Mouse (Mus musculus): Measurements from ENCODE around the gene Reep1. TPM values are rescaled to one million over a fixed set of nuclear protein-coding genes. Genes with fewer than 3 reads are reported as not detected.

Reep1 gene
- total and polyA plus RNA-seq, 2 experiments from 2014 or later, result 213 to 319 TPM

DNA sequence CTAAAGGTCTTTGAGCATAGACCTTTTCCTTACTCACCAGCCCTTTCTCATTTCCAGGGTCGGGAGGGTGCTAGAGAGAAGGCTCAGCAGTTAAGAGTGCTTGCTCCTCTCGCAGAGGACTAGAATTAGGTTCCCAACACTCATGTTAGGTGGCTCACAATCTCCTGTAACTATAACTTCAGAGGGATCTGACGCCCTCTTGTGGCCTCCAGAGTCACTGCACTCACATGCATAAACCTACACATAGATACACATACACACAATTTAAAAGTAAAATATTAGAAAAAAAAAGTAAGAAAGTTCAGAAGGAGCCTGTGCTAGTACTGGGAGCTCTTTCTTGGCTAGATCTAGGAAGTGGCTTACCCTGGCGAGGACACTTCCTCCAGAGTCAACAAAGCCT lies 63.9 kb downstream of the Reep1 start:
- H3K27ac ChIP-seq, result no peak overlapping the region
- TF ChIP-seq CTCF (IDR thresholded peaks at IDR 0.05; ENCODE audit: low read depth), result peak; percentile 24
- no peak overlapping the region for H3K4me3 ChIP-seq (ENCODE audit: low read length)
- H3K27me3 ChIP-seq (ENCODE audit: insufficient read depth, low read length), result no peaks in the 10 kb centered on the region
- DNase-seq (ENCODE audit: low spot score) (no peak), ATAC-seq (no peak)
- H3K9ac ChIP-seq (replicated peaks; ENCODE audit: low read length), result no peak overlapping the region
- H3K9me3 ChIP-seq (ENCODE audit: low read length), result no peaks in the 10 kb centered on the region
- H3K4me2 ChIP-seq (ENCODE audit: low read depth, low read length), result no peak overlapping the region
- H3K4me1 ChIP-seq (ENCODE audit: insufficient read depth, low read length), result no peaks in the 10 kb centered on the region
- no peaks in the 10 kb centered on the region; the same call in 1 of the 2 replicates for H3K36me3 ChIP-seq (ENCODE audit: insufficient read depth, low read length)
- WGBS, result 96% methylated on average over 4 of the region's 4 CpGs

DNA sequence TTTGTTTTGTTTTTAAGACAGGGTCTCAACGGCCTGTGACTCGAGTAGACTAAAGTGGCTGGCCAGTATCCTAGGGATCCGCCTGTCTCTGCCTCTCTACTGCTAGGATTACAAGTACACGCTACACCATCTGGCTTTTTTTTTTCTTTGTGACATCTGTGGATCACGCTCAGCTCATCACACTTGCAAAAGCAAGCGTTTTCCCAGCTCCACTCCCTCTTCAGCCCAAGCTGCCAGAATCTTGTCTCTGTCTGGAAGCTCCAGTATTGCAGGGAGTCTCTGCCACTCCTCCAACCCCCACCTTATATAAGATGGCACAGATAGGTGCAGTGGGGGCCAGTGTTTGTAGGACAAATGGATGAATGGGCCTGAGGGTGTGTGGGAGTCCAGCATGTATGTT lies 64.8 kb downstream of the Reep1 start:
- no peak overlapping the region for H3K4me2 ChIP-seq (ENCODE audit: low read depth, low read length)
- no peak overlapping the region for H3K9ac ChIP-seq (replicated peaks; ENCODE audit: low read length)
- H3K36me3 ChIP-seq (ENCODE audit: insufficient read depth, low read length), result no peaks in the 10 kb centered on the region; the same call in 1 of the 2 replicates
- DNase-seq (ENCODE audit: low spot score) (no peak), ATAC-seq (0 out of 2 replicates have a peak, but pooled peaks have one; percentile 18)
- H3K4me1 ChIP-seq (ENCODE audit: insufficient read depth, low read length), result no peaks in the 10 kb centered on the region
- H3K27me3 ChIP-seq (ENCODE audit: insufficient read depth, low read length), result no peaks in the 10 kb centered on the region
- no peak overlapping the region for H3K4me3 ChIP-seq (ENCODE audit: low read length)
- H3K27ac ChIP-seq, result no peak overlapping the region
- WGBS, result 68% methylated on average over 6 of the region's 6 CpGs
- no peak for TF ChIP-seq CTCF (IDR thresholded peaks at IDR 0.05; ENCODE audit: low read depth)
- no peaks in the 10 kb centered on the region for H3K9me3 ChIP-seq (ENCODE audit: low read length)

DNA sequence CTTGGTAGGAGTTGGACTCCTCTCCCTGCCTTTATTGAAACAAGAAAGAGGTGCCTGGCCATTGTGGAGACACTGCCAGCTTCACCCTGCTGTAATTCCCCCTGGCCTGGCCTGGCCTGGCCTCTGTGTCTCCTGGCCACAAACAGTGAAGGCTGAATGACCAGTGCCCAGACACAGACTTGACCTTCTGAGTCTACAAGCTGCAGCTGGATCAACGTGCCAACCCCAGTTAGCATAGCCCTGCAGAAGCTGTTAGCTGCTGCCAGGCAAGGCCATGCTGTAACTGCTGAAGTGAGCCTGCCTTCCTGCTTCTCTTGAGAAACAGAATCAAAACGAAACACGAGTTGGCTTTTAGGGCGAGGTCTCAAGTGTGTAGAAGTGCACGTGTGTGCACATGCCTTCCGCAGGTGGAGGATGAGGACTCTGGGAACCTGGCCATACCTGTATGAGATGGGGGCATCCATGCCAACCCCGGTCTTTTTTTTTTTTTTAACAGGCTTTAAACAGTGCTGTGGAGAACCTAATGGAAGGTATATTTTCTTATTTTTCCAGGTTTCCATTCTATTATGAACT lies 65.4 kb downstream of the Reep1 start:
- ATAC-seq (0 out of 2 replicates have a peak, but pooled peaks have one; percentile 2), DNase-seq (ENCODE audit: low spot score) (no peak)
- WGBS, result 88% methylated on average over 7 of the region's 7 CpGs
- no peaks in the 10 kb centered on the region for H3K9me3 ChIP-seq (ENCODE audit: low read length)
- no peaks in the 10 kb centered on the region for H3K4me1 ChIP-seq (ENCODE audit: insufficient read depth, low read length)
- no peak overlapping the region for H3K9ac ChIP-seq (replicated peaks; ENCODE audit: low read length)
- TF ChIP-seq CTCF (IDR thresholded peaks at IDR 0.05; ENCODE audit: low read depth), result no peak
- no peaks in the 10 kb centered on the region; the same call in 1 of the 2 replicates for H3K36me3 ChIP-seq (ENCODE audit: insufficient read depth, low read length)
- H3K4me2 ChIP-seq (ENCODE audit: low read depth, low read length), result no peak overlapping the region
- no peaks in the 10 kb centered on the region for H3K27me3 ChIP-seq (ENCODE audit: insufficient read depth, low read length)
- H3K27ac ChIP-seq, result no peak overlapping the region
- no peak overlapping the region for H3K4me3 ChIP-seq (ENCODE audit: low read length)

DNA sequence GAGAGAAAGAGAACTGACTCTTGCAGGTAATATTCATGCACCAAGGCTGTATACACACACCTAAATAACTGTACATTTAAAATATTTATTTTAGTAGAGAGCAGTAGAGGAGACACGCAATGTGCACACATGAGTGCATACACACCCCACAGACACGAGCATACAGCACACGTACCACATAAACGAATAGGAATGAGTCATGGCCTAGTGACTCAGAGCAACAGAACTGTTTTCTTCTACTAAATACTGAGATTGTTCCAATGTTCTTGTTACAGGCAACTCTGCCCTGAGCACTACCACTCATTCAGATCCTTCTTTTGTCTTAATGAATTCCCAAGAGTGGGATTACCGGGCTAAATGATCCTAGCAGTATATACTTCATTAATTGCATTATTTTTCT lies 70.7 kb downstream of the Reep1 start:
- no peak overlapping the region for H3K27ac ChIP-seq
- ATAC-seq (no peak), DNase-seq (ENCODE audit: low spot score) (no peak)
- no peaks in the 10 kb centered on the region for H3K27me3 ChIP-seq (ENCODE audit: insufficient read depth, low read length)
- H3K36me3 ChIP-seq (ENCODE audit: insufficient read depth, low read length), result peaks cover 36% of the 10 kb centered on the region; the same call in 1 of the 2 replicates
- no peak overlapping the region for H3K9ac ChIP-seq (replicated peaks; ENCODE audit: low read length)
- no peak for TF ChIP-seq CTCF (IDR thresholded peaks at IDR 0.05; ENCODE audit: low read depth)
- 83% methylated on average over 5 of the region's 5 CpGs for WGBS
- H3K4me3 ChIP-seq (ENCODE audit: low read length), result no peak overlapping the region
- H3K9me3 ChIP-seq (ENCODE audit: low read length), result no peaks in the 10 kb centered on the region
- no peak overlapping the region for H3K4me2 ChIP-seq (ENCODE audit: low read depth, low read length)
- H3K4me1 ChIP-seq (ENCODE audit: insufficient read depth, low read length), result no peaks in the 10 kb centered on the region

DNA sequence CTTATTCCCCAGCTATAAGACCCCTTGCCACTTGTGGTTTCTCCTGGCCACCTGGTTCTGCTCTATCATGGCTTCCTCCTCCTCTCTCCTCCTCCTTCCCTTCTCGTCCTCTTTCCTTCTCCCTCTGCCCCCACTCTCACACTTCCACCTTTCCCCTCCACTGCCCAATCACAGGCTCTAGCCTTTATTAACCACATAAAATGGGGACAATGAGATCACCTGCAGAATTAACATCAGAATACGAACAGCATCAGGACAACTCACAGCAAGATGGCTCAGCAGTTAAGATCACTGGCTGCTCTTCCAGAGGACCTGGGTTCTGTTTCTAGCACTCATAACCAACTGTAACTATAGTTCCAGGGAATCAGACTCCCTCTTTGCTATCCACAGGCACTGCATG lies 72.5 kb downstream of the Reep1 start:
- DNase-seq (ENCODE audit: low spot score), result no peak
- H3K27ac ChIP-seq, result no peak overlapping the region
- ATAC-seq, result no peak
- peaks cover 45% of the 10 kb centered on the region; the same call in 1 of the 2 replicates for H3K36me3 ChIP-seq (ENCODE audit: insufficient read depth, low read length)
- H3K27me3 ChIP-seq (ENCODE audit: insufficient read depth, low read length), result no peaks in the 10 kb centered on the region
- no peaks in the 10 kb centered on the region for H3K9me3 ChIP-seq (ENCODE audit: low read length)
- H3K4me2 ChIP-seq (ENCODE audit: low read depth, low read length), result no peak overlapping the region
- whole genome bisulfite sequencing, result 66% methylated on average over 2 of the region's 2 CpGs
- TF ChIP-seq CTCF (IDR thresholded peaks at IDR 0.05; ENCODE audit: low read depth), result no peak
- no peak overlapping the region for H3K4me3 ChIP-seq (ENCODE audit: low read length)
- no peaks in the 10 kb centered on the region for H3K4me1 ChIP-seq (ENCODE audit: insufficient read depth, low read length)
- no peak overlapping the region for H3K9ac ChIP-seq (replicated peaks; ENCODE audit: low read length)

DNA sequence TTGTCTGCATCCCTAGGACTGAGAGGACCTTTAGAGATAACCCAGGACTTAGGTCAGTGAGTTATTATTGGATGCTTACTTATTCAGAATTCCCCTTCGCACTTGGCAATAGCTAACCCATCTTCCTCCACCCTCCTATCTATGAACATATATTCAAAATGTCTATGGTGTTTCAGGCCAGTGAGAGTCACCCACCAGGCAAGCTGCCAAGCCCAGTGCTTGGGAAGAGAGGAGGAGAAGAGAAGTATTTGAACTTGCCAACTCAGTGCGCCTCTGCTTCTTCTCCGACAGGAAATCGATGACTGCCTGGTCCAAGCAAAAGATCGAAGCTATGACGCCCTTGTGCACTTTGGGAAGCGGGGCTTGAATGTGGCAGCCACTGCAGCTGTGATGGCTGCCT lies 73.1 kb downstream of the Reep1 start:
- TF ChIP-seq CTCF (IDR thresholded peaks at IDR 0.05; ENCODE audit: low read depth), result no peak
- Histone ChIP-seq H3K4me2 (ENCODE audit: low read depth, low read length) (no peak overlapping the region), H3K36me3 (ENCODE audit: insufficient read depth, low read length) (peaks cover 45% of the 10 kb centered on the region; the same call in 1 of the 2 replicates), H3K27me3 (ENCODE audit: insufficient read depth, low read length) (no peaks in the 10 kb centered on the region), H3K27ac (no peak overlapping the region), H3K9ac (replicated peaks; ENCODE audit: low read length) (no peak overlapping the region), H3K9me3 (ENCODE audit: low read length) (no peaks in the 10 kb centered on the region), H3K4me1 (ENCODE audit: insufficient read depth, low read length) (no peaks in the 10 kb centered on the region), H3K4me3 (ENCODE audit: low read length) (no peak overlapping the region)
- 85% methylated on average over 7 of the region's 7 CpGs for WGBS
- DNase-seq (ENCODE audit: low spot score) (no peak), ATAC-seq (no peak)

DNA sequence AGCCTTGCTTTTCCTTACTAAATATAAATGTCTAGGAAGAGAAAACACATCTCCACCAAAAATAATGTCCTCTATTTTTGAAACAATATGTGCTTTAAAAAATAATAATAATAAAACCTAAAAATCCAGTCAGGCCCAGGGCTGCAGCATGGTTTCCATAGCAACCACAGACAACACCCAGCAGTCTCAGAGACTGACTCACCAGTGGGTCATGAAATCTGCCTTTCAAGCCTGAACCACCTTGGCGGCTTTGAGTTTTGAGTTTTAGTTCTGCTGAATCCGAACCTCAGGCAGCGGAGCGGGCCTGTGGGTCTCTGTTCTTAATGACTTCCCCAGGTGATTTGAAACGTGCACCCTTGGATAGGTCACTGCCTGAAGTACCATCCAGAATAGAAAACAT lies 75.8 kb downstream of the Reep1 start:
- H3K36me3 ChIP-seq (ENCODE audit: insufficient read depth, low read length), result peaks cover 48% of the 10 kb centered on the region; the same call in 1 of the 2 replicates
- no peak overlapping the region for H3K27ac ChIP-seq
- ATAC-seq (no peak), DNase-seq (ENCODE audit: low spot score) (no peak)
- no peak overlapping the region for H3K4me2 ChIP-seq (ENCODE audit: low read depth, low read length)
- no peaks in the 10 kb centered on the region for H3K9me3 ChIP-seq (ENCODE audit: low read length)
- TF ChIP-seq CTCF (IDR thresholded peaks at IDR 0.05; ENCODE audit: low read depth), result no peak
- no peak overlapping the region for H3K4me3 ChIP-seq (ENCODE audit: low read length)
- no peaks in the 10 kb centered on the region for H3K4me1 ChIP-seq (ENCODE audit: insufficient read depth, low read length)
- no peak overlapping the region for H3K9ac ChIP-seq (replicated peaks; ENCODE audit: low read length)
- 84% methylated on average over 5 of the region's 5 CpGs for WGBS
- no peaks in the 10 kb centered on the region for H3K27me3 ChIP-seq (ENCODE audit: insufficient read depth, low read length)

All from hindbrain, postnatal 0 days (tissue).